Mouse (Mus musculus) intestine, postnatal 0 days (tissue): ENCODE measurements around the gene Dbp. TPM values are rescaled to one million over a fixed set of nuclear protein-coding genes. Genes with fewer than 3 reads are reported as not detected.

Experiments used
- ATAC-seq: fragments of 200-750 bp; cut with Nextera tagmentation; 2 replicates; pipeline ENCODE4 v1.8.0; 2017; ENCODE audit warnings: mild to moderate bottlenecking, moderate TSS enrichment, moderate library complexity
- H3K27ac ChIP-seq: fragments of 300-500 bp; sonication (generic); 2 replicates; pipeline ENCODE4 v1.5.1; 2014; ENCODE audit warnings: mild to moderate bottlenecking, low read depth, low read length, moderate library complexity
- H3K27me3 ChIP-seq: fragments of 300-500 bp; sonication (generic); replicated peaks from 2 replicates; pipeline ENCODE4 v1.6.1; 2014; ENCODE audit warnings: low read length, mixed read lengths; ENCODE audit not compliant: control insufficient read depth, insufficient read depth
- H3K36me3 ChIP-seq: fragments of 300-500 bp; sonication (generic); 2 replicates; pipeline ENCODE4 v1.6.1; 2014; ENCODE audit warnings: mild to moderate bottlenecking, moderate library complexity; ENCODE audit not compliant: control insufficient read depth, insufficient read depth
- H3K4me1 ChIP-seq: fragments of 300-500 bp; sonication (generic); replicated peaks from 2 replicates; pipeline ENCODE4 v1.6.1; 2014; ENCODE audit warnings: antibody characterized with exemption, low read length, mixed read lengths; ENCODE audit not compliant: control insufficient read depth, insufficient read depth
- H3K4me2 ChIP-seq: fragments of 300-500 bp; sonication (generic); replicated peaks from 2 replicates; pipeline ENCODE4 v1.6.1; 2014; ENCODE audit warnings: low read depth, mild to moderate bottlenecking, moderate library complexity
- H3K4me3 ChIP-seq: fragments of 300-500 bp; sonication (generic); 2 replicates; pipeline ENCODE4 v1.5.1; 2014; ENCODE audit warnings: low read depth, low read length
- H3K9ac ChIP-seq: fragments of 300-500 bp; sonication (generic); 2 replicates; pipeline ENCODE4 v1.6.1; 2014; ENCODE audit warnings: mild to moderate bottlenecking, low read depth, low read length
- H3K9me3 ChIP-seq: fragments of 300-500 bp; sonication (generic); 2 replicates; pipeline ENCODE4 v1.6.1; 2016; ENCODE audit warnings: mixed run types; ENCODE audit not compliant: control insufficient read depth
- CTCF ChIP-seq: sonication (generic); IDR thresholded peaks from 2 replicates; pipeline ENCODE4 v1.5.1; 2016; ENCODE audit warnings: low read depth, mild to moderate bottlenecking, control low read depth, antibody characterized with exemption, moderate library complexity
- WGBS: fragments of 180-500 bp; shearing (Covaris S2); extraction: QIAGEN DNeasy Blood & Tissue Kit; methylation state at CpG from one replicate; pipeline ENCODE4 v1.1.7; 2014; 5-methylcytosine and 5-hydroxymethylcytosine counted together
- polyA plus RNA-seq: library from polyadenylated mRNA; unstranded; fragments of >200 nt; fragmentation: Nextera tagmentation; extraction: Ambion mirVana; gene quantifications from 2 replicates; pipeline ENCODE4 v1.2.1, GENCODE M21; 2015

The Dbp gene
- polyA plus RNA-seq, 1 experiment from 2014 or later = 6.9 TPM

GRCm38 (mm10) chr7:45709677-45710355 is 4.9 kb downstream of the Dbp start:
- WGBS = 50% methylated on average over 14 of the region's 14 CpGs

GRCm38 (mm10) chr7:45710477-45711191 is 5.7 kb downstream of the Dbp start:
- Histone ChIP-seq H3K27me3 (no peaks in the 10 kb centered on the region), H3K9ac (no peak overlapping the region), H3K4me3 (no peak overlapping the region), H3K4me1 (peaks cover 30% of the 10 kb centered on the region), H3K36me3 (peaks cover 31% of the 10 kb centered on the region; the same call in 1 of the 2 replicates), H3K4me2 (peak overlapping the region; percentile 24; the same call in 1 of the 2 replicates), H3K27ac (peak overlapping the region; percentile 98; the same call in 1 of the 2 replicates), H3K9me3 (no peaks in the 10 kb centered on the region)
- 88% methylated on average over 20 of the region's 20 CpGs for WGBS
- TF ChIP-seq CTCF = no peak
- ATAC-seq = no peak

More at GRCm38 (mm10) chr7:45709677-45710355, 4.9 kb downstream of the Dbp start:
- TF ChIP-seq CTCF = no peak
- Histone ChIP-seq H3K4me1 (peaks cover 31% of the 10 kb centered on the region), H3K27ac (peak overlapping the region; percentile 98), H3K9ac (no peak overlapping the region), H3K4me2 (peak overlapping the region; percentile 27), H3K4me3 (no peak overlapping the region), H3K36me3 (peaks cover 31% of the 10 kb centered on the region; the same call in 1 of the 2 replicates), H3K27me3 (no peaks in the 10 kb centered on the region), H3K9me3 (no peaks in the 10 kb centered on the region)
- no peak for ATAC-seq

- Histone ChIP-seq H3K27ac (peak overlapping the region; percentile 71), H3K36me3 (peaks cover 31% of the 10 kb centered on the region; the same call in 1 of the 2 replicates), H3K9me3 (no peaks in the 10 kb centered on the region), H3K27me3 (no peaks in the 10 kb centered on the region), H3K9ac (peak overlapping the region; percentile 37; the same call in 1 of the 2 replicates), H3K4me2 (peak overlapping the region; percentile 55), H3K4me1 (peaks cover 37% of the 10 kb centered on the region), H3K4me3 (peak overlapping the region; percentile 21; the same call in 1 of the 2 replicates)
- no peak for ATAC-seq
- no peak for TF ChIP-seq CTCF
- WGBS = 85% methylated on average over 24 of the region's 24 CpGs
Measured at GRCm38 (mm10) chr7:45711316-45712021, 6.6 kb downstream of the Dbp start.

- Histone ChIP-seq H3K27me3 (no peaks in the 10 kb centered on the region), H3K36me3 (peaks cover 31% of the 10 kb centered on the region; the same call in 1 of the 2 replicates), H3K4me2 (peak overlapping the region; percentile 55), H3K4me3 (peak overlapping the region; percentile 21; the same call in 1 of the 2 replicates), H3K27ac (peak overlapping the region; percentile 99), H3K4me1 (peaks cover 41% of the 10 kb centered on the region), H3K9ac (peak overlapping the region; percentile 37; the same call in 1 of the 2 replicates), H3K9me3 (no peaks in the 10 kb centered on the region)
- 55% methylated on average over 20 of the region's 21 CpGs for WGBS
- peak; percentile 54 for ATAC-seq
- TF ChIP-seq CTCF = no peak
Measured at GRCm38 (mm10) chr7:45712022-45712757, 7.3 kb downstream of the Dbp start.

- Histone ChIP-seq H3K27ac (peak overlapping the region; percentile 99), H3K9me3 (no peaks in the 10 kb centered on the region), H3K4me1 (peaks cover 37% of the 10 kb centered on the region), H3K9ac (peak overlapping the region; percentile 86; the same call in 1 of the 2 replicates), H3K4me2 (peak overlapping the region; percentile 88), H3K4me3 (peak overlapping the region; percentile 70), H3K36me3 (peaks cover 31% of the 10 kb centered on the region; the same call in 1 of the 2 replicates), H3K27me3 (no peaks in the 10 kb centered on the region)
- ATAC-seq = no peak
- no peak for TF ChIP-seq CTCF
- WGBS = 59% methylated on average over 16 of the region's 16 CpGs
Measured at GRCm38 (mm10) chr7:45713396-45713795, 8.5 kb downstream of the Dbp start.
